Comparison of ENCODE assay signal across 9 mouse cellular contexts in the genomic region with DNA sequence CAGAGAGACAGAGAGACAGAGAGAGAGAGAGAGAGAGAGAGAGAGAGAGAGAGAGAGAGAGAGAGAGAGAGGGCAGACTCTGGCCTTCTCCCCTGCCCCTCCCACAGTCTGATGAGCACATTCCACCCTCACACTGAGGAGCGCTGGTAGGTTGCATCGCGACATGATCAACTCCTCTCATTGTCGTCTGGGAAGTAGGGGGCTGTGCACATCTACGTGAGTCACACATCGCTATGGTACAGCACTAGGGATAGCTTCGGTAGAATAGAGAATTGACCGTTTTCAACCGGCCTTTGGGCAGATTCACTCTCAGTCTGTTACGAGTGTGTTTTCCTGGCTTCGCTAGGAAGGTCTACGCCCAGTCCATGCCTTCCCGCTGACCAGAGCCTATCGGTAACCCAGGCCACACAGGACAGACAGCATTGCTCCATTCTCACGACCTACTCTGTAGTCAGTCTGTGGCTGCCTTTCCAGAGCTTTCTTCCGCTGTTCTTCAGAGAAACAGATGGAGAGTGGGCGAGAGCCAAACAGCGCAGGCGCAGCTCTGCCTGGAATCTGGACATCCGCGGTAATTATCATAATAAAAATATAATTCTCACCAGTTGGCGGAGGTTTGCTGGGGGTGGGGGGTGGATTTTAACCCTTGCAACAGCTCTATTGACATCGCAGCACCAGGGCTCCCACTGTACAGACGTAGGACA.
DNase-seq lines count a peak whose midpoint lies in the region; ATAC-seq lines count a peak whose summit lies in the region.
"Had no signal": no experiment of that assay in that cellular context is flagged by ENCODE, and none has a peak within 500 bp of the region (broad histone marks: within the 10 kb centered on the region; RNA-seq: fewer than 3 reads in every experiment).

No protein-coding gene starts in this region.

- DNase-seq in heart, adult 11 months, result peak; percentile 93
- peak; percentile 74 to 75 for DNase-seq in cerebellum, postnatal 10 days
- peak; percentile 15 to 23 for DNase-seq in heart, postnatal 14 days
- DNase-seq in left cerebral cortex, postnatal 36 days (ENCODE audit: low spot score in 2 of 2), result peak; percentile 81 to 83
- DNase-seq in kidney, postnatal 36 days, result no peak
- DNase-seq in spleen, adult 12 weeks (ENCODE audit: low spot score), result no peak
- DNase-seq in urinary bladder, adult 18-20 months (ENCODE audit: low spot score in 2 of 2), result no peak

- no peak overlapping the region for H3K4me3 ChIP-seq in heart, embryonic 12.5 days

- WGBS in heart, embryonic 12.5 days, result 78% methylated on average over 24 of the region's 24 CpGs

- H3K27me3 ChIP-seq in heart, embryonic 12.5 days (replicated peaks), result no peaks in the 10 kb centered on the region

- ATAC-seq in heart, embryonic 12.5 days (ENCODE audit: insufficient number of reproducible peaks, low FRiP score), result no peak

- H3K36me3 ChIP-seq in heart, embryonic 12.5 days, result no peaks in the 10 kb centered on the region

- peaks cover 36% of the 10 kb centered on the region for H3K4me1 ChIP-seq in heart, embryonic 12.5 days (replicated peaks)

- H3K9me3 ChIP-seq in heart, embryonic 12.5 days (replicated peaks), result no peaks in the 10 kb centered on the region

- H3K27ac ChIP-seq in heart, embryonic 12.5 days (ENCODE audit: poor library complexity, severe bottlenecking), result no peak overlapping the region
- H3K27ac ChIP-seq: liver, embryonic 14.5 days had no signal

- no peak overlapping the region for H3K4me2 ChIP-seq in heart, embryonic 12.5 days

- no peak overlapping the region for H3K9ac ChIP-seq in heart, embryonic 12.5 days
- H3K9ac ChIP-seq: liver, embryonic 14.5 days had no signal

- intact Hi-C loops in heart, postnatal 14 days (cut with DNase I), result no loop called here
- intact Hi-C loops in left cerebral cortex, postnatal 36 days (cut with DNase I), result loop anchor here (2.0 to 10.0 kb wide), 3 partner anchors 110 to 368 kb away; no protein-coding TSS in a partner anchor

Comparison
In these comparisons a context has a peak if more than half of its experiments do, and no peak if none do; other contexts are left out.
1. DNase-seq: peak in heart, adult 11 months (single experiment), cerebellum, postnatal 10 days (2 of 2), heart, postnatal 14 days (2 of 2) and left cerebral cortex, postnatal 36 days (2 of 2); none in kidney, postnatal 36 days (0 of 2), spleen, adult 12 weeks (single experiment) and urinary bladder, adult 18-20 months (0 of 2).